Mouse (Mus musculus) gastrocnemius, postnatal 25 days (tissue): ENCODE data around the gene Slc35d2. TPM values are rescaled to one million over a fixed set of nuclear protein-coding genes. Genes with fewer than 3 reads are reported as not detected.

ENCODE experiments used
- DNase-seq: peaks from one replicate; pipeline ENCODE4 v3.0.0; 2022
- total RNA-seq, 2 experiments: library from RNA; stranded (reverse); gene quantifications; 1 replicate in 1 of 2; 2 replicates in 1 of 2; pipeline ENCODE4 v1.2.3; 2021

Gene Slc35d2
- total RNA-seq, 2 experiments from 2014 or later, result 0.72 to 0.88 TPM

- DNase-seq, result no peak
Observed at GRCm38 (mm10) chr13:64117442-64117841, 11.7 kb downstream of the Slc35d2 start.

- DNase-seq, result no peak
Observed at GRCm38 (mm10) chr13:64110421-64110820, 18.7 kb downstream of the Slc35d2 start.

GRCm38 (mm10) chr13:64108381-64108850 lies 20.8 kb downstream of the Slc35d2 start:
- no peak for DNase-seq

DNA sequence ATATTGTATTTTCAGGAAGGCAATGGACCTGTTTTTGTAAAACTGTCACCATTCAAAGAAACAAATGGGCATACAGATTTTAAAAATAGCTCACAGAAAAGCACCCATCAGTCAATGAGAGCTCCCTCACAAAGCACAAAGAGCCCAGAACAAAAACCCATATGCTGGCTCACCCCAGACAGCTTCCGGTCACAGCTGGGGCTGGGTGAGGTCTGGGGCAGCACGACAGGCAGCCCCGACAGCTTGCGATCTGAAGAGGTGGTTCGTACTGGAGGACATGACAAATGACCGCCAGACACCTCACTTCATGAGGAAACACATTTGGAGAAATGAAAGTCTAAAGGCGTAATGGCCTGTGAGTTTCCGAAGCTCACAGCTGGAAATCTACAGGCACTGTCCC lies 21.6 kb downstream of the Slc35d2 start:
- no peak for DNase-seq

GRCm38 (mm10) chr13:64107105-64107504 lies 22.1 kb downstream of the Slc35d2 start:
- no peak for DNase-seq

GRCm38 (mm10) chr13:64105690-64106089 lies 23.5 kb downstream of the Slc35d2 start:
- DNase-seq, result no peak

GRCm38 (mm10) chr13:64100186-64100585 lies 29.0 kb downstream of the Slc35d2 start:
- no peak for DNase-seq

- DNase-seq, result no peak
Observed at GRCm38 (mm10) chr13:64098992-64099391, 30.2 kb downstream of the Slc35d2 start.

- no peak for DNase-seq
Observed at GRCm38 (mm10) chr13:64093341-64093740, 35.8 kb downstream of the Slc35d2 start.

DNA sequence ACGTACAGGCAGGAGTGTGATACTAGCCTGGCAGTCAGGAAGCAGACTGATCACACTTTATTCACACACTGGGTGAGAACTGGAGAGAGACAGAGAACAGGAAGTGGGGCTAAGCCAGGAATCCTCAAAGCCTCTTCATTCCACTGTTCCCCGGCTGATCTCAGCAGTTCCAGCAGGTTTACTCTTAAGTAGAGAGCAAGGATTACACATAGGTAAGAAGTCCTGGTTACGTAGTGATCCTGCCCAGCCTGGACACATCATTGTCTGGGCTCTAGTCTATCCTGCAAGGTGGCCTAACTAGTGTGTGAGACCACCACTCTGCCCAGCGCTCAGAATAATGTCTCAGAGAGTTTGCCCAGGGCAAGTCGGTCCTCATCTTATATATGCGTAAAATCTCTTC lies 36.4 kb downstream of the Slc35d2 start:
- no peak for DNase-seq

- DNase-seq, result no peak
Observed at GRCm38 (mm10) chr13:64092141-64092540, 37.0 kb downstream of the Slc35d2 start.

- DNase-seq, result no peak
Observed at GRCm38 (mm10) chr13:64091006-64091405, 38.2 kb downstream of the Slc35d2 start.

DNA sequence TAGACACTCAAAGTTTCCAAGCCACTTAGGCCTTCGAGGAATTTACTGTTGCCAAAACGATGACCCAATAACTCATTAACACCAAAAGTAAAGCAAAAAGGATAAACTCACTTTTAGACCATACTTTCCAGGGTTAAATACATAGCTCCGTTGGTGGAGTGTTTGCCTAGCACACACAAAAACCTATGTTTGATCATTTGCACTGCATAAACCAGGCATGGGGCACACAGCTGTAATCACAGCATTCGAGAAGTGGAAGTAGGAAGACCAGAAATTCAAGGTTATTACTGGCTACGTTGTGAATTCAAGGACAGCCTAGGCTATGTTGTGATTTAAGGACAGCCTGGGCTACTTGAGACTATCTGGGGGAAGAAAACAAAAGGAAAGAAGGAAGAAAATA lies 38.9 kb downstream of the Slc35d2 start:
- DNase-seq, result no peak

- DNase-seq, result no peak
Observed at GRCm38 (mm10) chr13:64089130-64089529, 40.0 kb downstream of the Slc35d2 start, which contains the start of gene Hsd17b3. Hsd17b3 (minus strand) TSS chr13:64089230.

- no peak for DNase-seq
Observed at GRCm38 (mm10) chr13:64088057-64088456, 41.1 kb downstream of the Slc35d2 start.

- DNase-seq, result no peak
Observed at GRCm38 (mm10) chr13:64086036-64086435, 43.1 kb downstream of the Slc35d2 start.

DNA sequence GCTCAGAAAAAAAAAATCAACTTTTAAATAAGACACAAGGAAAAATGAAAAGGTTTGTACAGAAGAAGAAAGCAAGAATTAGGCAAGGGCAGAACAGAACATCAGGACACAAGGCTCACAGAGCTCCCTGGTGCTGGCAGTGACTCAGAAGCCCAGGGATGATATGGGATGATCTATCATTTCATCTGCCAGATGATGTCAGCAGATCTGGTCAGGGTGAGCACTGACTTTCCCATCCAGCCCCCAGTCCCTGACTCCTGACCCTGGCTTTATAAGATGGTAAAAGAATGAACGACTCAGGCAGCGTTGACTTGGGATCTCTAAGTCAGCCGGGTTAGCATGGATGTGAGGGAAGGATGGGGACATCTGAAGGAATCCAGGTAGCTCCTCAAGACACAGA lies 45.8 kb downstream of the Slc35d2 start:
- no peak for DNase-seq

DNA sequence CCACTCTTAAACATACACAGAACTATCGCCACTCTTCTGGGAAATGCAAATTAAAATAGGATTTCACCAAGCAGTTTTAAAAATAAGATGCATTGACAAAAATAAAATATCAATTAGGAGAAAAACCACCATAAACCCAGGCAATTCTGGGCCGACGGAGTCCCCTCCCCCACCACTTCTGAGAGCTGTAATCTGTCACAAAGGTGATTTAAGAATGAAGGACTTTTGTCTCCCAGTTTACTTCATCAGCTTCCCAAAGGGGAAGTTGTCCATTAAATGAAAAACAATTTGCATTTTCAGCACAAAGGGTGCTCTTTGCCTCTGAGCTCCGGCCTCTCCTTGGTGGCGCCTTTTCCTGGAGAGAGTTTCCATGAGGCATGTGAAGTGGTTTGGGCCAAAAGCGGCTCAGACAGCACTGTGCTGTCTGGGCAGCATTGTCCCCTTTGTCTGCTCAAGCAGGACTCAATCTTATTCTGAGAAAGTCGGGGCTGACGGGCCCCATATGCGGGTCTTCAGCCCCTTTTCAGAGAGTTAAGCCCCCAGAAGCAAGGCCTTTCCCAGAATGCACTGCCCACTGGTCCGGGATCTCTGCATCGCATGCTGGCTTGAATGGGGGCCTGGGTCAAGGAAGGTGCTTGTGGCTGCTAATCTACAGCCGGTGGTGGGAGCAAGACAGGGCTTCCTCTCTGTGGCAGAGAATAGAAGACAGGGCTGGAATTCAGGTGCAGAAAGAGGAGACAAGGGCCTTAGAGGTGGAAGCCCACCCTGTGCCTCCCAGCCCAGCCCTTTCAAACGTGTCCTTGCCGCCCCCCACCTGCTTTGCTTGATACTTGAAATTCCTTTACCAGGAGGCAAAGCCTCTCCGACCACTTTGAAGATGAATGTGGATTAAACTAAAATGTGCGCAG lies 47.9 kb downstream of the Slc35d2 start:
- DNase-seq, result no peak

DNA sequence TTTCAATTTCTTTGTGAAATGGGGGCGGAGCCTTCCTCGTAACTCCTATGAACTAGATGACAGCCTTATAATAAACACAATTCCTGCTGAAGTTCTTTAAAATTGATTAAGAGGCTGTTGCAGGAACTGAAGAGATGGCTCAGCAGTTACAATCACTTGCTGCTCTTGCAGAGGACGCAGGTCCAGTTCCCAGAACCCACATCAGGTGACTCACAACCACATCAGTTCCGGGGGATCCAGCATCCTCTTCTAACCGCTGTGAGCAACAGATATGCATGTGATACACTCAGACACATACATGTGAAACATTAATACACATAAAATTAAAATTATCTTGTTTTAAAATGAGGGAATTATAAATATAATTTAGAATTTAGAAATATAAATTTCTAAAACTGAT lies 51.6 kb downstream of the Slc35d2 start:
- DNase-seq, result no peak

GRCm38 (mm10) chr13:64076074-64076473 lies 53.1 kb downstream of the Slc35d2 start:
- DNase-seq, result no peak

DNA sequence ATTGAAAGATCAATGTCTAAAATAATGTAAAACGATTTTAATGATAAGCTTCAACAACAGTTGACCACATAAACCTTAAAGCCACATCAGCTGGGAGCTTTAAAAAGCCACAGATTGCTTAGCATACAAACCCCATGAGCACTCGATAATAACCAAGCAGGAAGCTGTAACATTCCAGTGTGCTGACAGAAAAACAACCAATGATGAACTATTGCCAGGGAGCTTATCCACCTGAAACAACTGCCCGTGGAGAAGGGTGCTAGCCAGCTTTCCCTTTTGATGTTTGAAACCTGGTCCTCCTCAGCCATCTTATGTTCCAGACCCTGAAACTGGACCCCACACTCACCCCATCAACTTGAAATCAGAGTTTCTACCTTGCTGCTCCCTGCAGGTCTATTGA lies 62.5 kb downstream of the Slc35d2 start:
- DNase-seq, result no peak

GRCm38 (mm10) chr13:64064276-64064675 lies 64.9 kb downstream of the Slc35d2 start:
- no peak for DNase-seq

GRCm38 (mm10) chr13:64060935-64061506 lies 68.1 kb downstream of the Slc35d2 start:
- DNase-seq, result no peak

DNA sequence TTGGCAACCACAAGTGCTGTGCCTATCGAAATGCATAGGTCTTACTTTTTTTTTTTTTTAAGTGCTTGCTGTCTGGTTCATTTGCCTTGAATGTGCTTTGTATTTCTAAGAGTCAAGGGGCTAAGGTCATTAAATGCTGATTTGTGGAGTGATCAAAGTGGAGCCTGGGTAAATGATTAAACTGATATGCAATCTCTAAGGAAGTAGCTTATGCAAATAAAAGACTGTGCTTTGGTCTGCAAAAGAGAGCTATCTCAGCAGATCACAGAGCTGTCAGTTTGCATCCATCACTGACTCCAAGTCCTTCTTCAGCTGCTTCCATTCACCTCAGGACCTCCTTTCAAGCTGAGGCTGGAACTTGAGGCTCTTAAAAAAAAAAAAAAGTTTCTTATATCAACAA lies 75.2 kb downstream of the Slc35d2 start:
- no peak for DNase-seq
